Mouse (Mus musculus): Measurements from ENCODE around the gene Adcy7. TPM values are rescaled to one million over a fixed set of nuclear protein-coding genes. Genes with fewer than 3 reads are reported as not detected.

The Adcy7 gene
- total RNA-seq, 4 experiments from 2014 or later: 2.7 to 7.4 (median 4.5) TPM

- no peak for DNase-seq (ENCODE audit: low spot score in 2 of 2)
Measured at GRCm38 (mm10) chr8:88273051-88273430, 838 bp downstream of the Adcy7 start.

GRCm38 (mm10) chr8:88274090-88274489 lies 1.9 kb downstream of the Adcy7 start:
- no peak for DNase-seq (ENCODE audit: low spot score in 2 of 2)

DNA sequence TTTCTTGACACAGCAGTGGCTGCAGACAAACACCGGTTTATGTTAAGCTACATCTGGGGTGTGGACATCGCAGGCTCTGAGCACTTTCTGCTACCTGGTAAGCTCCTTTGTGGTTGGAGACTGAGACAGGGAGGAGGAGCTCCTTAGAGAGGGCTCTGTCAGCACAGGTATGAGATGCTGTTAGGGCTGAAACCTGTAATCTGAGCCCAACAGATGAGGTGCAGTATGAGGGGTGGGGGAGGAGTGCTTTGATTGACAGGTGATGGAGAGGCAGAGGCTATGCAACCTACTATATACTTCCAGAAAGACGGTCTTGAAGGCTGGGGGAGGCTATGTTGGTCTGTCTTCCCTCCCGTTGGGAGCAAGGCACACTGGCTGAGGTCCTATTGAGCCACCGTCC lies 7.0 kb downstream of the Adcy7 start:
- no peak for DNase-seq (ENCODE audit: low spot score in 2 of 2)

GRCm38 (mm10) chr8:88279670-88280069 lies 7.5 kb downstream of the Adcy7 start:
- DNase-seq (ENCODE audit: low spot score in 2 of 2): no peak

GRCm38 (mm10) chr8:88280904-88281303 lies 8.7 kb downstream of the Adcy7 start:
- no peak for DNase-seq (ENCODE audit: low spot score in 2 of 2)

- DNase-seq (ENCODE audit: low spot score in 2 of 2): no peak
Measured at GRCm38 (mm10) chr8:88282684-88283083, 10.5 kb downstream of the Adcy7 start.

- no peak for DNase-seq (ENCODE audit: low spot score in 2 of 2)
Measured at GRCm38 (mm10) chr8:88283243-88284115, 11.3 kb downstream of the Adcy7 start.

DNA sequence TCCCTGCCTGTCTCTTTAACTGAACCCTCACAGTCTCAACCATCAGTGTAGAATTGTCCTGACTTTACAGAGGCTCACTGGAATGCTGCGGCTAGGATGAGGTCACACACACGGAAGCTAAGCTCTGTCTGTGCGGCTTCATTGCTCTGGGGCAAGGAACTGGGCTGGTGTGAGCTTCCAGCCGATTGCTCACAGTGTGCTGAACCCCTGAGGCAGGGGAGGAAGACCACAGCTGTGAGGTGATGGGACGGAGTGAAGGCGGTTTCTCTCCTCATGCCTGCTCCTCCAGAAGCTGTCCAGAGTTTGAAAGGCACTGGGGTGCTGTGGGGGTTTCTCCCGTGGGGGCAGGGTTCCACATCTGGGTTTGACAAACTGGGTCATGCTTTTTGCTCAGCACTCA lies 12.5 kb downstream of the Adcy7 start:
- DNase-seq (ENCODE audit: low spot score in 2 of 2): no peak

- DNase-seq (ENCODE audit: low spot score in 2 of 2): no peak
Measured at GRCm38 (mm10) chr8:88285469-88286356, 13.5 kb downstream of the Adcy7 start.

GRCm38 (mm10) chr8:88286421-88286960 lies 14.3 kb downstream of the Adcy7 start:
- no peak for DNase-seq (ENCODE audit: low spot score in 2 of 2)

- no peak for DNase-seq (ENCODE audit: low spot score in 2 of 2)
Measured at GRCm38 (mm10) chr8:88288622-88289242, 16.5 kb downstream of the Adcy7 start.

GRCm38 (mm10) chr8:88289901-88290300 lies 17.7 kb downstream of the Adcy7 start:
- DNase-seq (ENCODE audit: low spot score in 2 of 2): no peak

DNA sequence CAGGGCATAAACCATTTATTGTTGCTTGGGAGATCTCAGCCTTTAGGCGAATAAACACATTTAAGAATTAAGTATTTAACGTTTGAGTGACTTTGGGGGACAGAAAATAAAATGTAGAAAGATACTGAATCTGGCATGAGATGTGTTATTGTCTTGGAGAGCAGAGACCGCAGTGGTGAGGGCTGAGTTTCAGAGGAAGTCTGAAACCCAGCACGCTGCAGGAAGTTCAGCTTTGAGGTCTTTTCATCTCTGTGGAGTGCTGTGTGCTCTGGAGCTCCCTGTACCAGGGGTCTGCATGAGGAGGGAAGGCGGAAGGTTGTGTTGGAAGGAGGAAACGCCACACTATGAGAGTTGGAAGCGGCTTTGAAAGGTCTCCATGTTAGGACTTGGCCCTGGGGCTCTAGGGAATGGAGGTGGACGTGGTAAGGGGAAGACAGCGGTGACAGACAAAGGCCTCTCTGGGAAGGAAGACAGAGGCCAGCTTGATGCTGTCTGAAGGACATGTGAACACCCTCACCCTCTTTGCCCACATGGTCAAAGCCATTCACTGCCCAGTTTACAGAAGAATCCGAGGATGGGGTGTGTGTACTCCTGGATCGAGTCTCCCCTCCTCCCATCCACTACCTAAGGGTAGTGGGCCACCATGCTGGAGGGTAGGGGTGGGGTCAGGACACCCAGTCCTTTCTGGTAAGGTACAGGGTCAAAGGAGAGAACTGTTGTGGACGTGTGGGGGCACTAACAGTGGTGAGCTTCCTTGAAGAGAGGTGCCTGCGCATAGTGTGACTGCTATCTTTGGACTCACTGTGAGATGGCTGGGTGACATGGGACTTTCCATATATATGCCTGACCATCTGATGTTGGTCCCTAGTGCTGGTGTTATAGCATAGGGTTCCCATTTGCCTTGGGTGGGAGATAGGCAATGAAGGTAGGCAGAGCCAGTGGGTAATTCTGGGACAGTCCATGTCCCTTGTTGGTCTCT lies 18.4 kb downstream of the Adcy7 start:
- no peak for DNase-seq (ENCODE audit: low spot score in 2 of 2)

DNA sequence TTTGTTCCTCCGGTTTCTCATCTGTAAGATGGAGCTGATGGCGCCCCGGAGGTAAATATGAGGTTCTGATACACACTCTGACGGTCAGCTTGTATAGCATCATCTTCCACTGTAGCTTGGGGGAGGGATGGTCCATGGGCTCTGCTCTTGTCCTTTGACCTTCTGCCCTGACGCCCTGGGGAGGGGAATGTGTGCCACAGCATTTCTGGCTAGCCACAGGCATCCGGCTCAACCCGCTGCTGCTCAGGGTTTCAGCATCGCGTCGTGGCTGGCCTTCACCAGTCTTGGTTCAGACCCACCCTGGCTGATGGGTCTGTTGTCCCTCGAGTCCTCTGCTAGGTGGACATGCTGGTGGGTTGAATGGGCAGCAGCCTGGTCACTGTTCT lies 19.1 kb downstream of the Adcy7 start:
- DNase-seq (ENCODE audit: low spot score in 2 of 2): no peak

- no peak for DNase-seq (ENCODE audit: low spot score in 2 of 2)
Measured at GRCm38 (mm10) chr8:88292926-88293325, 20.7 kb downstream of the Adcy7 start.

GRCm38 (mm10) chr8:88293590-88294356 lies 21.6 kb downstream of the Adcy7 start:
- DNase-seq (ENCODE audit: low spot score in 2 of 2): no peak

DNA sequence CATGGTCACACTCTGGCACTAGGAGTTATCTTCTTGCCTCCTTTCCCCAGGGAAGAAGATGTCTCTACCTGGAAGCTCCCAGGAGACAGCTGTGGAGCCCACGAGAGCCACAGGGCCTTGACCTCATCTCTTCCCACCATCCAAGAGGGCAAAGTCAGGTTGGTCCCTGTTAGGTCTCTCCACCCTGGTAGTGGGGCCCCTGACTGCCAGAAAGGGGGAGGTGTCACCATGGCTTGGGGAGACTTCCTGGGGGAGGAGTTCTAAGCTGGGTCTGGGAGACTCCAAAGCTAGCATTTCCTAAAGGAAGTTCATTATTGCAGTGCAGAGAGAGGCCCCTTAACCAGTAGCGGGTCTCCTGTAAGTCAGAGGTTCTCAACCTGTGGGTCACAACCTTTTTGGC lies 22.8 kb downstream of the Adcy7 start:
- no peak for DNase-seq (ENCODE audit: low spot score in 2 of 2)

DNA sequence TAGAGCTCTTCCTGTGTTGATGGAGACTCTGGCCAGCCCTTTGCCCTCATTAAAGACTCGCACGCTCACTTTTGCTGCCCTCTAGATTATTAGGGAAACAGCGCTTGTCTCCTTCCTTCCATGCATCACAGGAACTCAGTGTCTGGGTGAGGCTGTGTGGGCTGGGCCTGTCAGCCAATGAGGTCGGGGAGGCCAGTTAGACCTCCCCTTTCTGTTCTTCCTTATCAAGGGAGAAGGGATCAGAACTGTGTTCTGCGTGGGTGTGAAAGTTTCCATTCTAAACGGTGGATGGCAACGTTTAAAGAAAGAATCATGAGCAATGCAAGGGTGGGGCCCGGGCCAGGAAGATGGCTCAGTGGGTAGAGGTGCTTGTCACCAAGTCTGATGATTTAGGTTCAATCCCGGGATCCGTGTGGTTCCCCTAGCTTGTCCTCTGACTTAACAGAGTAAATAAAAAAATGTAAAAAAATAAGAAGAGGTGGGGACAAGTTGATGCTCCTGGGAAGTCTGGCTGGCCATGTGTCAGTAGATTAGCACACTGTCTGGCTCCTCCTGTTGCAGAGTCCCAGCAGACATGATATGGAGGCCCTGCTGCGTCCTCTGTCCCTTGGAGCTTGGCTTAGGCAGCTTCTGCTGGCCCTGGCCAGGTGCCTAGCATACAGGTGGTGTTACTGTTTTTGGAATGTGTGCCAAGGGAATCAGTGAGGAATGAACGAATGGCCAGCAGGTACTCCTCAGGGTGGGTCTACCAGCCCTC lies 26.0 kb downstream of the Adcy7 start:
- no peak for DNase-seq (ENCODE audit: low spot score in 2 of 2)

DNA sequence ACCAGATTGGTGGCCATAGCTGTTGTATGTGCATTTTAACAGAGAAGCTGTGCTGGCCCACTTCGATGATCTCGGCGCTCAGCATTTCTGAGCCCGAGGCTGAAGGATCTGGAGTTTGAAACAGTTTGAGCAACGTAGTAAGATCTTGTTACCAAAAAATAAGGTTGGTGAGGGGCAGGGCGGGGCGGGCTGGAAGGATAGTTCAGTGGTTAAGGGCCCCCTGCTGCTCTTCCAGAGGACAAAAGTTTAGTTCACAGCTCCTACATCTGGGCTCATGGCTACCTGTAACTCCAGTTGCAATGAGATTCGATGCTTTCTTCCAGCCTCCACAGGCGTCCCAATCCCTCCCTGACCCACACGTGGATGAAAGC lies 26.5 kb downstream of the Adcy7 start:
- DNase-seq (ENCODE audit: low spot score in 2 of 2): no peak
